Mouse (Mus musculus): Measurements from ENCODE around the gene Rbfox2.
A peak's percentile ranks its signal among the peaks of the same experiment; 100 is the strongest.

Gene Rbfox2

GRCm38 (mm10) chr15:77234296-77234695 lies 72.5 kb downstream of the Rbfox2 start:
- no peak for DNase-seq (ENCODE audit: extremely low spot score, low spot score)

GRCm38 (mm10) chr15:77230144-77230543 lies 76.7 kb downstream of the Rbfox2 start:
- DNase-seq (ENCODE audit: extremely low spot score, low spot score), result no peak

GRCm38 (mm10) chr15:77226831-77227354 lies 79.9 kb downstream of the Rbfox2 start:
- DNase-seq (ENCODE audit: extremely low spot score, low spot score), result no peak

- no peak for DNase-seq (ENCODE audit: extremely low spot score, low spot score)
Observed at GRCm38 (mm10) chr15:77225858-77226257, 80.9 kb downstream of the Rbfox2 start.

- DNase-seq (ENCODE audit: extremely low spot score, low spot score), result peak; percentile 35
Observed at GRCm38 (mm10) chr15:77225274-77225673, 81.5 kb downstream of the Rbfox2 start.

- no peak for DNase-seq (ENCODE audit: extremely low spot score, low spot score)
Observed at GRCm38 (mm10) chr15:77220833-77221232, 86.0 kb downstream of the Rbfox2 start.

GRCm38 (mm10) chr15:77220137-77220536 lies 86.7 kb downstream of the Rbfox2 start:
- DNase-seq (ENCODE audit: extremely low spot score, low spot score), result no peak

GRCm38 (mm10) chr15:77219571-77219970 lies 87.2 kb downstream of the Rbfox2 start:
- DNase-seq (ENCODE audit: extremely low spot score, low spot score), result no peak

GRCm38 (mm10) chr15:77218007-77218406 lies 88.8 kb downstream of the Rbfox2 start:
- no peak for DNase-seq (ENCODE audit: extremely low spot score, low spot score)

- no peak for DNase-seq (ENCODE audit: extremely low spot score, low spot score)
Observed at GRCm38 (mm10) chr15:77217523-77217922, 89.3 kb downstream of the Rbfox2 start.

- no peak for DNase-seq (ENCODE audit: extremely low spot score, low spot score)
Observed at GRCm38 (mm10) chr15:77216704-77217103, 90.1 kb downstream of the Rbfox2 start.

GRCm38 (mm10) chr15:77215178-77215800 lies 91.5 kb downstream of the Rbfox2 start:
- peak; percentile 28 for DNase-seq (ENCODE audit: extremely low spot score, low spot score)

- peak; percentile 49 for DNase-seq (ENCODE audit: extremely low spot score, low spot score)
Observed at GRCm38 (mm10) chr15:77214410-77215107, 92.2 kb downstream of the Rbfox2 start.

GRCm38 (mm10) chr15:77213829-77214228 lies 93.0 kb downstream of the Rbfox2 start:
- DNase-seq (ENCODE audit: extremely low spot score, low spot score), result peak; percentile 27

- DNase-seq (ENCODE audit: extremely low spot score, low spot score), result no peak
Observed at GRCm38 (mm10) chr15:77212818-77213217, 94.0 kb downstream of the Rbfox2 start.

GRCm38 (mm10) chr15:77212217-77212757 lies 94.5 kb downstream of the Rbfox2 start:
- no peak for DNase-seq (ENCODE audit: extremely low spot score, low spot score)

GRCm38 (mm10) chr15:77206996-77207395 lies 99.8 kb downstream of the Rbfox2 start:
- DNase-seq (ENCODE audit: extremely low spot score, low spot score), result no peak

- DNase-seq (ENCODE audit: extremely low spot score, low spot score), result no peak
Observed at GRCm38 (mm10) chr15:77204951-77205350, 101.9 kb downstream of the Rbfox2 start.

GRCm38 (mm10) chr15:77203255-77203981 lies 103.4 kb downstream of the Rbfox2 start:
- no peak for DNase-seq (ENCODE audit: extremely low spot score, low spot score)

GRCm38 (mm10) chr15:77202881-77203254 lies 103.9 kb downstream of the Rbfox2 start:
- DNase-seq (ENCODE audit: extremely low spot score, low spot score), result no peak

GRCm38 (mm10) chr15:77202223-77202622 lies 104.6 kb downstream of the Rbfox2 start:
- peak; percentile 61 for DNase-seq (ENCODE audit: extremely low spot score, low spot score)

GRCm38 (mm10) chr15:77196827-77197226 lies 110.0 kb downstream of the Rbfox2 start:
- DNase-seq (ENCODE audit: extremely low spot score, low spot score), result no peak

Measured in neural tube, embryonic 10.5 days (tissue).